Mouse (Mus musculus) neutrophil, adult 5-6 weeks (primary cell): ENCODE data around the gene Ccer1. TPM values are rescaled to one million over a fixed set of nuclear protein-coding genes. Genes with fewer than 3 reads are reported as not detected.
A peak's percentile ranks its signal among the peaks of the same experiment; 100 is the strongest.

ENCODE experiments used
- ATAC-seq: fragments of 151-379, 151-347 bp; 2 replicates; pipeline ENCODE4 v1.8.0; 2017; ENCODE audit warnings: mild to moderate bottlenecking, moderate TSS enrichment; ENCODE audit not compliant: insufficient number of reproducible peaks, poor library complexity, low FRiP score, severe bottlenecking; ENCODE audit errors: extremely low read depth
- total RNA-seq: library from RNA; stranded (forward); fragments of 200-1000 nt; gene quantifications from 2 replicates; pipeline ENCODE4 v1.2.3, GENCODE M21; 2017

The Ccer1 gene
- not detected in 2 replicates for total RNA-seq

GRCm38 (mm10) chr10:97692913-97693312 is at the start of gene Ccer1:
TSS of gene Ccer1 (plus strand) at chr10:97693059.
- no peak for ATAC-seq

DNA sequence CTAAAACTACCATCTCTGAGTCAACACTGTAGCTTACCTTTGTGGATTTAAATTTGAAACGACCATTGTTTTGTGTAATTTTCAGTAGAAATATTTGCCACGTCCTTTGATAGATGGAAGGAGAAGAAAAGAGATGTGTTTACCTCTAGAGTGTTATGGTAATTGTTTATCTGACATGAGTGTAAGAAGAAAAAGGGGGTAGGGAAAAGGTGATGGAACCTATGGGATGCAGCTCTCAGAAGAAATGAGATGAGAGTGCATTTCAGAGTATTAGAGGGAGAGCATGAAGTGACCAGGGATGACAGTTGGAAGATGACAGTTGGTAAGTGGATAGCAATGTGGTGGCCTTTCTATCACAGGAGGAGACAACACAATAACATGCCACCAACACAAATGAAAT is 49.1 kb upstream of the Ccer1 start, which contains the start of gene Epyc:
Gene Epyc (plus strand): TSS at position 301 of the 400 bp plus-strand sequence.
- no peak for ATAC-seq

GRCm38 (mm10) chr10:97650334-97650733 is 42.5 kb upstream of the Ccer1 start:
- no peak for ATAC-seq

DNA sequence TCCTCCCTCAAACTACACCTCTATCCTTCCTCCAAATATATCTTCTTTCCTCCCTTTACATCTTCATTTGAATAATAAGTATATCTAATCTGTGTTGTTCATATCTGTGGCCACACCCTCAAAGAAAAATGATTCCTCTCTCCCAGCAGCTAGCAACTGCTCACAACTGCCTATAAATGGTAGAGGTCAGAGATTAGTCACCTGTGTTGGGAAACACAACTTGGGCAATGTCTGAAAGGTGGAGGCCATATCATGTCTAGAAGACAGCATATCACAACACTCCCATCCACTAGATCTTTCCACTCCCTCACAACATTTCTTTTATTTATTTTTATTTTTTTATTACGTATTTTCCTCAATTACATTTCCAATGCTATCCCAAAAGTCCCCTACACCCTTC is 33.4 kb upstream of the Ccer1 start:
- no peak for ATAC-seq

DNA sequence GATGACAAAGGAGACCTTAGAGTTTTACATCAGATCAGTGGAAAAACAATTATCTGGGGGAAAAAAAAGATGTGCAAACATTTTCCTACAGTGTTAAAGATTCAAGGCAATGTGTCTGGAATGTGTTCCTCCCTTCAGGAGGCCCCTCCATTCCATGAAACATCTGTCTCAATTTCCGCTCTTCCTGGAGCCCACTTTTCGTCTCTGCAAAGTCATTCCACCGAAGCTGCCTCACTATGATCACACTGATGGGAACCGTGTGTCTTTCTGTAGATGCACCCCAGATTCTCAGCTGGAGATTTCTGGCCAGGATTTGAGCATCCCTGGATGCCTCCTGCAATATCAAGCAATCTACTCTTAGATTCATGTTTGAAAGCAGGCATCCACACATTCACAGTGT is 24.2 kb upstream of the Ccer1 start:
- no peak for ATAC-seq

GRCm38 (mm10) chr10:97670202-97670601 is 22.7 kb upstream of the Ccer1 start:
- no peak for ATAC-seq

DNA sequence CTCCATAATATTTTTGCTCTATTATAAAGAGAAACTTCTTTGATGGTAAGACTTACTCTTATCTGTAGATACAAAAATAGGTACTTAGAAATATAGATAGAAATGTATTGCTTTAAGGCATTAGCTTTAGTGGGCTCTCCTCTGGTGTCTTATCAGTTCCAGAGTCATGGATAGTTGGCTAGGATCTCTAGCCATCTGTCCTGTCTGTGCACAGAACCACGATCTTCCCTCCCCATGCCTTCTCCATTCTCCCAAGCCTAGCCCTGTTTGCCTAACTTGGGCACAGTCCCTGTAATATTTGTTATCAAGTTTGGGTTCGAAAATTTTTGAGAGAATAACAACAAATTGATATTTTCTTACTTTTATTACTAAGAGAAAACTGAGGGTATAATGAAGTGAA is 19.6 kb upstream of the Ccer1 start:
- no peak for ATAC-seq

- no peak for ATAC-seq
Observed at GRCm38 (mm10) chr10:97682981-97683380, 9.9 kb upstream of the Ccer1 start.

- no peak for ATAC-seq
Observed at GRCm38 (mm10) chr10:97687198-97687597, 5.7 kb upstream of the Ccer1 start.

DNA sequence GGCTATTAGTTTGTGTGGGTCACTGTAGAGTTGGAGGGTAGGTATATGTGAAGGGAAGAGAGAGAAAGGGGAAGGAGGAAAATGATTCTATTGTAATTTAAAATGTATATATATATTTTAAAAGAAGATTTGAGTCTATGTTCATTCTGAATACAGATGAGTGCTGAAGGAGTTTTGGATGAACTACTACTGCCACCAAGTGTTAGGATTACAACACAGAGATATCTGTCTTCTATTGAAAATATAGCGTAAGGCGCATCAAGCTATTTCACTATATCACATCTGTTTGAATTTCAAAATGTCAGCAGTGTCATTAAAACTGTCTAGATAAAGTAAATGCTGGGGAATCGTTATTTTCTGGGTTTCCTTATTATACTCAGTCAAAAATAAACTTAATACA is 3.4 kb upstream of the Ccer1 start:
- no peak for ATAC-seq

DNA sequence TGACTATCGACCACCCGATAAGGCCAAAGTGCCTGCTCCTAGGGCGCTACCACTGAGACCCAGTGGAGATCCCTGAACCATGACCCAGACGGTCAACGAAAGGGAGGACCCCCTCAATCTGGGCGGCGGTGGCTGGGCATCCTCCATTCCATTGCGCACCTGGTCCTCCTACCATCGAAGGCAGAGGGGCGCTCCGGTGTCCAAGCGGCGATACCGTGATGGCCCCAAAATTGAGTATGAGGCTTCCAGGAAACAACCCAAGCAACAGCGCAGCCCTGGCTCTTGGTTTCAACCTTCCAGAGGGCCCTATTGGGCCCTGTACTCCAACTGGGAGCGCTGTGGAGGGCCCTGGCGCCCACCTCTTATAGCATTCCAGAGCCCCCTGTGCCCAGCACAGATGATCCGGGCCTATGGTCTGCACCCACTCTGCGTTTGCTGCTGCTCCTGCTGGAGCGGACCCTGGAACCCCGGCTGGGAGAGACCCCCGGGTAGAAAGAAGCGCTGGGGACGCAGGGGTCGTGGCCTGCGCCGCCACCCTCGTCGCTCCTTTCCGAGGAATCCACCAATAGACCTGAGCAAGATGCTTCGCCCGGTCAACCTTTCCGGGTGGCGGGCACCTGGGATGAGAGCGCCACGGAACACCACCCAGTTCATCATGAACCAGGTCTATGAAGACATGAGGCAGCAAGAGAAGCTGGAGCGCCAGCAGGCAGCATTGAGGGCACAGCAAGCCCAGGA is 708 bp downstream of the Ccer1 start:
- ATAC-seq = no peak

- no peak for ATAC-seq
Observed at GRCm38 (mm10) chr10:97702321-97702720, 9.5 kb downstream of the Ccer1 start.

- no peak for ATAC-seq
Observed at GRCm38 (mm10) chr10:97704562-97704961, 11.7 kb downstream of the Ccer1 start.

GRCm38 (mm10) chr10:97712687-97713086 is 19.8 kb downstream of the Ccer1 start:
- peak; percentile 46; the same call in 1 of the 2 replicates for ATAC-seq

DNA sequence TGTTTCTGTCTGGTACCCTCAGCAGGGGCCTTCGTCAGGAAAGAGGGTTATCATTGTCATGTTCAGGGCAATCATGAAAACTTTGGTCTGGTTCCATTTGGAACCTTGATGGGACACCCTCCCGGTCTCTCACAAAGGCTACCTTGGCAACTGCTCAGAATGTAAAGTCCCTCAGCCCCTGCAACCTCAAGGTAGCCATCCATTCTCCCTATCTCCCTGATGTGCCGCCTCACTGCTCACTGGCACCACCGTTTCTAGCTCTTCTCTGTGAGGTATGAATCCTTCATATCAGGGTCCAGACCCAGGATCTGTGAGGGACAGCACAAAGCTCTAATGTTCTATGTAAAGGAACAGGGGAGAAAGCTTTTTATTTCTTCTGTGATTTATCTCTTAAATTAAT is 21.7 kb downstream of the Ccer1 start:
- no peak for ATAC-seq

DNA sequence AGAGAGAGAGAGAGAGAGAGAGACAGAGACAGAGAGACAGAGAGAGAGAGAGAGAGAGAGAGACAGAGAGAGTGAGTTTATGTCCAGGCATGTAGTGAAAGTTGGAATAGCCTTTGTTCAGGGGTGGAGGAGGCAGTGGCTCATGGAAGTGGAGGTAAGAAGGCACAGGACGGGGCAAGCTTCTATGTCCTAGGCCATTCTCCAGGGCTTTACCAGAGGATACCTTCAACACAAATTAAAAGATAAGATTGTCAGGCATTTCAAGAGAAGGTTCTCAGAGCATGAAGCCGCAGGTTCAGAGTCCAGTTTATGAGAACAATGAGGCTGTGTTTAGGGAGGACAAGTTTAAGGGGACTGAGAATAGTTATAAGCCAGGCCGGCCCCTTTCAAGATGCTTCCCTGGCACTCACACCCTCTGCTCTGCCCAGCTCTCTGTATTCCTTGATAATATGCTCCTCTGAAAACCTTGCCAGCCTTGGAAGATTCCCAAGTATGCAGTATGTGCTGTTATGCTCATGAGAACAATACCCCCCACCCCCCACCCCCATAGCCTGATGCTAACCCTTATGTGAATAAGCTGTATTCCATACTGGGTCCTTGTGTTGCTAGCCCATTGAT is 22.5 kb downstream of the Ccer1 start:
- ATAC-seq = no peak

DNA sequence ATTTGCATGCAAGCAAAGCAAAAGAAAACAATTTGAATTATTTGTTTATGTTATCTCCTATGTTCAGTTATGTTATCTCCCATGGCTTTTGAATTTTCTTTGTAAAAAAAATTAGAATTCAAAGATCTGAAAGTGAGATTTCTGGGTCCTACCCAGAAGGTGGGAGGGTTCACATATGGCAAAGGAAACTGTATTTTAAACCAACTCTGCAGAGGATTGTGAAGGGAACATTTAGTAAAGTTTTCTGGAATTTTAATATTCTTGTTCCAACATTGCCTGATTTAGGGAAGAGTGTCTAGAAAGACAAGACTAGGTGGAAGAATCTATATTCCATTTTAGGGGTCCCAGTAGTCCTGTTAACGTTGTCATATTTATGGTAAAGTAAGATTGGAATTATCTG is 24.4 kb downstream of the Ccer1 start:
- ATAC-seq = no peak

DNA sequence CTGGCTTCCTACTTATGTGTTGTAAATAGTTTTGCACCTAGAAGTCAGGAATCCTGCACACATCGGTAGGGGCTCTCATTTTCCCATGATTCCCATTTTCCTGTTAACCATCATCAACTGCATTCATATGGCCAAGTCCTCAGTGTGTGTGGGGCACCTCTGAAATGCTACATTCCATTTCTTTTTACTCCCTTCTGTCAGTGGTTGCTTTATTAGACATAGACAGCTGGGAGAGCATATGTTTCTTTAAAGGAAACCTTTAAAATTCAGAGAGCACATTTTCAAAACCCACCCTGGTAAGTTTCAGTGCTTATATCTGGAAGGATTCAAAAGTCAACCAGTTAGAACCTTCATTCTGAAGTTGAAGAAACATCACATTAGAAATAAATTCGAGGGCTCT is 25.2 kb downstream of the Ccer1 start:
- no peak for ATAC-seq

- no peak for ATAC-seq
Observed at GRCm38 (mm10) chr10:97720625-97721024, 27.8 kb downstream of the Ccer1 start.

DNA sequence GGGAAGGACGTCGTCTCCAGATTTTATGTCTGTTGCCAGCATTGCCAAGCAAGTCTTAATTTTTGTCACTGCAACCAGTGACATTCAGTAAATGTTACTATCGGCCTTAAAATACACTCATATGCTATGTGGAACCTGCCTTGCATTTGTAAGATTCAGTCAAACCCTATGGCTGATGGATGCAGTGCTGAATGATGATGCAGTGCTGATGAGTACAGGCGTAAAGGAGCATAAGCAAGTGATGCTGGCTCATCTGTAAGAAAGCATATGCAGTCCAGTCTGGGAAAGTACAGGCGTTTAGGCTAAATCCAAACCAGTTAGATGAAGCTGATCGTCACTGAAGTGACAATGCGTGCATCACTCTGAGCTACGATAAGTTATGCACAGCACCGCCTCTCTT is 29.9 kb downstream of the Ccer1 start:
- no peak for ATAC-seq

DNA sequence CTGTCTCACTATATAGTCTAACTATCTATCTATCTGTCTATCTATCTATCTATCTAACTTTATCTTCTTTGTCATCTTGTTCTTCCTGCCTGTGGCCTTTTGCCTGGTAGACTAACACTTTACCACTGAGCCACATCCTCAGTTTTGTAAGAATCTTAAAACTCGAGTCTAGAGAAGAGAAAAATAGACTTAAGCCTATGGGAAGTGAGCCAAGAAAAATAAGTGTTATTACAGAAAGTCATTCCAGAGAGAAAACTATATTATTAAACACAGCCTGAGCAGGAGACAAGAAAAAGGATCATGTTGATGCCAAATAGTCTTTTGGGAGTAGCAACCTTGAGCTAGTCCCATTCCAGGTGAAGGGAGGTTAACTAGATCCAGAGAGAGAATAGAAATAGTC is 33.1 kb downstream of the Ccer1 start:
- ATAC-seq = no peak
